Mouse (Mus musculus): ENCODE results near the gene Clic1. TPM values are rescaled to one million over a fixed set of nuclear protein-coding genes. Genes with fewer than 3 reads are reported as not detected.
A peak's percentile ranks its signal among the peaks of the same experiment; 100 is the strongest.

Clic1 gene
- polyA plus RNA-seq, 1 experiment, result 191 TPM

DNA sequence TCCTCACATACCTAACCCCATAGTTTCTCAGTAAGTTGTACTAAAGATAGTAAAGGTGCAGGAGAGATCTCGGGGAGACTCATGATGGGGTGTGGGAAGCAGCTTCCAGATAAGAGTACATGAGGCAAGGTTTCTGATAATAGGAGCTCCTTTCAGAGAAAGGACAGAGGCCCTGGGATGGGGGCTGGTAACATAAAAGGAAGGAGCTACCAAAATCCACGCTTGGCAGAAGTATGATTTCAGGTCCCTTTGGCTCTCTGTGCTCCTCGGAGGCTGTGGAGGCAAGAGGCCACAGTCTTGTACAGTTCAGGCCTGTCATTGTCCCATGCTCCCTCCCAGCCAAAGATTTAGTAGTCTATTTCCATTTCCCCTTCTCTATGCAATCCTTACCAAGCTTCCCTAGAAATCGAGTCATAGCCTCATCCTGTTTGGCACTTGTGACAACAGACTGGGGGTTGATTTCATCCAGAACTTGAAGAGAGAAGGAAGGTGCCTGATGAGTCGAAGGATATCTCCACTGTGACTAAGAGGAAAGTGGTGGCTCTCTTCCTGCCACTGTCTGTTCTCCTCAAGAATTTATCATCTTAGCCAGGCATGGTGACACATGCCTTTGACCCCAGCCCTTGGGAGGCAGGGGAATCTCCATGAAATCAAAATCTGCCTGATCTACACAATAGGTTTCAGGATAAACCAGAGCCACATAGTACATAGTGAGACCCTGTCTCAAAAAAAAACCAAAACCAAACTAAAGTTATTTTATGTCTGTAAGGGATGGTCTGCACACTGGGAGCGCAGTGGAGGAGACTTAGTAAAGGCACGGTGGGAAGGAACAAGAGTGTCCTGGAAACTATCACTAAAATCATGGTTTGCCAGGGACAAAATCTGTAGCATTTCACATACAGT, 4.6 kb upstream of the Clic1 start:
- no peak for DNase-seq (ENCODE audit: low spot score)

DNA sequence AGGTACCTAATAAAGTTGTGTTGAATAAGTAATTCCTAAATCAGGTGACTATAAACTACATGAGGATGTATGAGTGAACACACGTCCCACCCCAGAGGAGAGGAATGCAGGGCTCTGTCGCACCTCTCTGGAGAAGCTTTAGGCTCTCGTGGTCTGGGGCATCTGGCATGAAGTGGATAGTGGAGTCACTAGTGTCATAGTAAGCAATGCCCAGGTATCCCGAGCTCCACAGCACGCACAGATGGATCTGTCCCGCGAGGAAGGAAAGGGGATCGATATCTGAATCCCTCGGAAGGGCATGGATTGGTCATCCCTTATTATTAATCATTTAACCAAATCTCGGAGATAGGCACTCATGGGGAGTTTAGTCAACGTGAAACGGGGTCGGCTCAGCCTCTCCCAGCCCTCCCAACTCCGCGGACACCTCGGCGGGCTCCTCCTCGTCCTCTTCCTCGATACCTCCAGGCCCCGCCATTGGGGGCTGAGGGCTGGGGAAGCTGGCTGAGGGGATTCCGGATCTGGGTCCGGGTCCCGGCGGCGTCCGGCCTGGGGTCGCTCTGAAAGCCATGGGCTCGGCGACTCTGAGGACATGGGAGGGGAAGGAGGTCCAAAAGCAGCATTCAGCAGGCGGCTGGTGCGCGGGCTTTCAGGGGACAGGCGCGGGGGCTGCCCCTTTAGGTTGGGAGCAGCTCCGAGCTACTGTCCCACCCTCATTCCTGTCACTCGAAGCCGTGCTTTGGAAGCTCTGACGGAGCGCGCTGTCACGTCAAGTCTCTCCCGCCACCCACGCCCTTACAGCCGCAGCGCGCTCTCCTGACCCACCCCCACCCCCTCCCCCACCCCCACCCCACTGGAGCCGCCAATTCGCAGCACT, 3.7 kb upstream of the Clic1 start:
- no peak for DNase-seq (ENCODE audit: low spot score)

DNA sequence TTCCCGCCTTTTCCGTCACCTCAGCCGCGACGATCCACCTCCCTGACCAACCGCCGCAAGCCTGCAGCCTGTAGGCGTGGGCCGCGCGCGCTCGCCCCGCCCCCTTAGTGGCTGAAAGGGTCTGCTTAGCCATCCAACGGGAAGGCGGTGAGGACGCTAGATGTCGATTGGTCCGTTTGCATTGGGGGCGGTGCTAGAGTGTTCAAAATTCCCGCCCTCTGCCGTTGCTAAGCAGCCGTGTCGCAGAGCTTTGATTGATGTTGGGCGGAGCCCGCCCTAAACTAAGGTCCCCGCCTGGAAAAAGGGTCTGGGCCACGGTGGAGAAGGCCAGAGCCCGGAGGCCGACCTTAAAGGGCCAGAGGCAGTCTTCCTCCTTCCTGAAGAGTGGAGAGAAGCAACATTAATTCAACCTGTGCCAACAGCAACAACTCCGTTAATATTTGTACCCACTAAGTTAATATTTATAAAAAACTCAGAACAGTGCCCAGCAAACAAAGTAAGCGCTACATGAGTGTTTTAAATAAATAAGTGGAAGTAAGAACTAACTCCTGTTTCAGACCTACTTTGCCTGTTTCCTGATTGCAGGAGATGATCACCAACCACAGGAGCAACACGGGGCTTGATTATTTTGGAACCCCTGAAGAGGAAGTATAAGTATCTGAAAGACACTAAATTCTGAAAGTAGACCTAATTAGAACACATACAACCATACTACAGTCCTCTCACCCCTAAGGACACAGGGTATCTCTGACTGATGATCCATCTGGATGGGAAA, 2.9 kb upstream of the Clic1 start, which contains the start of gene Msh5:
Gene Msh5, minus strand, starts transcription at position 65 of the 775 bp plus-strand sequence.
- peak; percentile 79 for DNase-seq (ENCODE audit: low spot score)

DNA sequence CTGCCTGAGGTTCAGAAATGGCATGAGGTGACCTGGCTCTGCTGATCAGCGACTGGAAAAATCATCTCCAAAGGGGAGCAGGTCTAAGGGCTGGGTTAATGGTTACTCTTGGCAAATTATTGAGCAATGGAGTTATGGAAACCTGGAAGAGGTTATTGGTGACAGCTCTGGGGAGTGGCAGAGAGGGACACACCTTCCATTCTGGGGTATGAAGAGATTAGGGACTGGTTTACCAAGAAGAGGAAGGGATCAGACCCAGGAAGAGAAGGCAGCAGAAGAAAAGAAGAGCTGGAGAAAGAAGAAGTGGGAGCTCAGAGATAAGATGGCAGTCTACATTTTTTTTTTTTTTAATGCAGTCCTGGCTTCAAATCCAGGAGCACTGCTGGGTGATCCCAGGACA, 2.1 kb upstream of the Clic1 start:
- DNase-seq (ENCODE audit: low spot score), result no peak

DNA sequence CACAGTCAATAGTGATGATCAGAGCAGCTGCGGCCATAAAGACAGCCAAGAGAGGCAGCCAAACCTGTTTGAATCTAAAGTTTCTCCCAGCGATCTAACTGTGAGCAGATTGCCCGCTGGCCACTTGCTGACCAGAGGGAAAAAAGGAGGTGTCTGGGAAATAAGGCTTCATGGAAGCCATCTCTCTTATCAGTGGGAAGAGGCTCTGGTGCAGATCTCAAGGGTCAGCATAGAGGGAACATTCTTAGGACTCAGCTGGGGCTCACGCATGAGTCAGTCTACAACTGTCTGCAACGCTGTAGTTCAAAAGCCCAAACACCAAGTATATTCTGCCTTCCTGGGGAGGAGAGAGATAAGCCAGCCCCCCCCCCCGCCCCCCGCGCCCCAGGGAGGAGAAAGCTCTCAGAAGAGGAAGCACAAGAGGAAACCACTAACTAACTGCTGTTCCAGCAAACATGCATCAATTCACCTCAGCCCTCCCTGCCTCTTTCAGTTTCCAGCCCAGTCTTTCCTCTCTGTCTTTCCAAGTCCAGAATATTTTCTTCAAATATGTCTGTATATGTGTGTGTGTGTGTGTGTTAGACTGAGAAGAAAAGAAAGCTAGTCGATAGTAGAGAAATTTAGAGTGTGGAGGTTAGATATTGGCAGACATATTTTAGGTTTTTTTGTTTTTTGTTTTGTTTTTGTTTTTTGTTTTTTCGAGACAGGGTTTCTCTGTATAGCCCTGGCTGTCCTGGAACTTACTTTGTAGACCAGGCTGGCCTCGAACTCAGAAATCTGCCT, 1.4 kb upstream of the Clic1 start:
- DNase-seq (ENCODE audit: low spot score), result no peak

DNA sequence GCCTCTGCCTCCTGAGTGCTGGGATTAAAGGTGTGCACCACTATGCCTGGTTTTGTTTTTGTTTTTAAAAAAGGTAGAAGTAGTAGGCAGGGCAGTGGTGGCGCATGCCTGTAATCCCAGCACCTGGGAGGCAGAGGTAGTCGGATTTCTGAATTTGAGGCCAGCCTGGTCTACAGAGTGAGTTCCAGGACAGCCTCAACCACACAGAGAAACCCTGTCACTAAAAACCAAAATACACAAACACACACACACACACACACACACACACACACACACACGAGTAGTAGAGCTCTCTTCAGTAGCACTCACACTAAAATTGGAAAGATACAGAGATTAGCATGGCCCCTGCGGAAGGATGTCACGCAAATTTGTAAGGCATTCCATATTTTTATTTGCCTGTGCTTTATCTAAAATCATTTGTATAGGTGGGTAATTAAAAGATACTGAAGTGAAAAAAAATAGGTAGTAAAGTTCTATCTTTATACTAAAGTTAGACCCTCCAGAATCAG, 780 bp upstream of the Clic1 start:
- DNase-seq (ENCODE audit: low spot score), result no peak

DNA sequence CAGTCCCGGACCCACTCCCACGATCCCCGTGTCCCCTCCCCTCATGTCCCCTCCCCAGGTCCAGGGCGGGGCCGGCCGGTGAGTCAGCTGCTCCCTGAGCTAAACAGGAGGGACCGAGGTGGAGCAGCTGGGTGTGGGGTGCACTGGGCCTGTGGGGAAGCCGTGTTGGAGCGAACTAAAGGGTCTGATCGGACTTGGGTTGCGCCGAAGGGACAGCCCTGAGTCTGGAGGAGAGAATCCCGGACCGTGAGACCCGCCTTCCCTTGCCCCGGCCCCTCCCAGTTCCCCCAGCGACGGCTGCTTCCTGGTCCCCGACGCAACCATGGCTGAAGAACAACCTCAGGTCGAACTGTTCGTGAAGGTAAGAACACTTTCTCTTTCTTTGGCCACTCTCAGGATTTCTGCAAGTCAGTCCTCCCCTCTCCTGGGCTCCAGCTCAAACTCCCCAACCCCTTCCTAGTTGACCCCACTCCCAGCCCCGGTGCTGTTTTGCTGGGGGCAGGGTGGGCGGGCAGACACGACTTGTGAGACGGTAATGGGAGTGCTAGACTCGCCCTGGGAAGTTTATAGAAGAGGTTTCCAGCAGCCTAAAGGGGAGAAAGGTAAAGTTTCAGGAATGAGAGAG, 472 bp downstream of the Clic1 start:
- DNase-seq (ENCODE audit: low spot score), result peak; percentile 63

DNA sequence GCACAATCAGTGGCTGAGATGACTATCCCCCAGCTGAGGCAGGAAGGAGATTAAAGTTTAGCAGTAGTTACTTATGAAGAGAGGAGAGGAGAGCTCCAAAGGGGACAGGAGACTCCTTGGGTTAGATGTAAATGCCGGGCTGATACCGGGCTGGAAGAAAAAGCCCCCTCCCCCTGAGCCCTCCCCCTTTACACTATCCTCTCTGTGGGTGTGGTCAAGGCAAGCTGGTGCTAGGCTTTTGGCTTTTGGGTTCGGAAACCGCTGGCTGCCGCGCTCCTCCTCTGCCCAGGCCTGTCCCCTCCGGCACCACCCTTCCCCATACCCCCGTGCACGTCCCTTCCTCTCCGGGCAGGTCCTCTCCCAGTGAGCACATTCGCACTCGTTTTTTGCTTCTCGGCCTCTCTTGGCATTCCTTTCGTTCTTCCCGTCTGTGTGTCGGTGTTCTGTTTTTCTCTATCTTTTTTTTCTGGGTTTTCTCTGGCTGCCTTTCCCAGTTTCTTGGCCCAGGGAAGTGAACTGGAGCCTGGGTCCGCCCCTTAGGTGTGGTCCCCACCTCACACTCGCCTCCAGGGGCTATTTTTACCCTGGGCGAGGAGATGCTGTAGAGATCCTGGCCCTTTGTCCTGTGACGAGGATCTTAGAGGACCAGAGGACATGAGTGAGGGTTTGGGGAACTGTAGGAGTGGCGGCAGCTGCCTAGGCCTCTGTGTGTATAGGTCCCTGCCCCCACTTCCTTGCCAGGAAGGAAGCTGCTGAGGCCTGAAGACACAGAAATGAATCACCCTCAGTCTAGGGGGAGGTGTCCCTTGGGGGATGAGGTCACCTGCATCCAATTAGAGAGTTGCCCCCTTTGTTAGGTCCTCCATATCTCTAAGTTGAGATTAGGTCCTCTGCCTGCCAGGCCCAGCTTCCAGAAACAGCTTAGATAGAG, 1.7 kb downstream of the Clic1 start:
- no peak for DNase-seq (ENCODE audit: low spot score)

DNA sequence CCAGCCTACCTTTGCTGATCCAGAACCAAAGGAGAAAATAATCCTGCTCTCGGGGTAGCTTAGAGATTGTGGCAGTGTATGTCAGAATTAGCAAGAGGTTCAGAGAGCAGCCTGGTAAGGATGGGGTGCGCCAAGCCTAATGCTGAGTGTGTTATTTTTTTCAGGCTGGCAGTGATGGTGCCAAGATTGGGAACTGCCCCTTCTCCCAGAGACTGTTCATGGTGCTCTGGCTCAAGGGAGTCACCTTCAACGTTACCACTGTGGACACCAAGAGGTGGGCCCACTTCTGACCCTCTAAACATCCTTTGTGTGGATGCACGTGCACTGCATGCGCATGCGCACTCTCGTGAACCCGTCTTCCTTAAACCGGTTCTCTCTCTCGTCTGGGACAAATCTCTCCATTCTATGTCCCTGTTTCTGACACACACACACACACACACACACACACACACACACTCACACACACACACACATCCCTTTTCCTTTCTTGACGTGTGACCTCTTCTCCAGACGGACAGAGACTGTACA, 2.6 kb downstream of the Clic1 start:
- no peak for DNase-seq (ENCODE audit: low spot score)

DNA sequence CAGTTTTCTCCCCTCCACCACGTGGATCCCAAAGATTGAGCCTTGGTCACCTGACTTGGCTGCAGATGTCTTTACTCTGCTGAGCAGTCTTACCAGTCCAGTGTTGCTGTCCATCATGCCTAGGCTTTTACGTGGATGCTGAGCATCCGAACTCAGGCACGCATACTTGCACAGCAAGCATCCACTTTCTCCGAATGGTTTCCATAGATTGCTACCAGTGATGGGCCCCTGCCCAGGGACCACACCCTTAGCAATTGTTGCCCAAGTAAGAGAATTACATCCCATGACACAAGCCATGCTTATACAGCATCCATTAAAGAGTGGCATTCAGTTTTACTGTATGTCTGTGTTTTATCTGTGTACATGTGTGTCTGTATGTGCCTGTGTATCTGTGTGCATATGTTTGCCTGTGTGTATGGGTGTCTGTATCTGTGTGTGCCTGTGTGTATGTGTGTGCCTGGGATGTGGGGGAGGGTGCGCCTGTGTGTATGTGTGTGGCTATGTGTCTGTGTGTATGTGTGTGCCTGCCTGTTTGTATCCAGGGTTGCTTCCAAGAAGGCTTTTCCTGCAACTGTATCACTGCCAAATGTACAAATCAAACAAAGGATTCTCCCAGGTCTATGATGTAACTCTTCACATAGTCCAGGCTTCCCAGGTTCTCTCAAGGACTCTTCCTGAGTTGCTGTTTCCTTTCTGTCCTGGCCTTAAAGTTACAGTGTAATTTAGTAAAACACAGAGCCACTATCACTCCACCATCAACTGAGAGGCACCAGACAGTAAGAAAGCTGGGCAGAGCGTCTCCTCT, 6.1 kb downstream of the Clic1 start:
- no peak for DNase-seq (ENCODE audit: low spot score)

DNA sequence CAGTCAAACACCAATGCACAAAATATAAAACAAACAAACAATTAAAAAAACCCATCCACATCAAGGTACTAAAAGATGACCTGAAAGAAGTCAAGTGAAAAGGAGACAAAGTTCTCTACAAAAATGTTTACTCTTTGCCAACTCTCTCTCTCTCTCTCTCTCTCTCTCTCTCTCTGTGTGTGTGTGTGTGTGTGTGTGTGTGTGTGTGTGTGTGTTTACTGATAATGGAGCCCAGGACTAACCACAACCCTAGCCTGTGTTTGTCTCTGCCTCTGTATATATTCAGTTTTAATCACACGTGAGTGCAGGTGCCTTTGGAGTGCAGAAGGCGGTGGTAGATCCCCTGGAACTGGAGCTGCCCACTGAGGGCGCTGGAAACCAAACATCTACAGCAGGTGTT, 7.3 kb downstream of the Clic1 start:
- no peak for DNase-seq (ENCODE audit: low spot score)

DNA sequence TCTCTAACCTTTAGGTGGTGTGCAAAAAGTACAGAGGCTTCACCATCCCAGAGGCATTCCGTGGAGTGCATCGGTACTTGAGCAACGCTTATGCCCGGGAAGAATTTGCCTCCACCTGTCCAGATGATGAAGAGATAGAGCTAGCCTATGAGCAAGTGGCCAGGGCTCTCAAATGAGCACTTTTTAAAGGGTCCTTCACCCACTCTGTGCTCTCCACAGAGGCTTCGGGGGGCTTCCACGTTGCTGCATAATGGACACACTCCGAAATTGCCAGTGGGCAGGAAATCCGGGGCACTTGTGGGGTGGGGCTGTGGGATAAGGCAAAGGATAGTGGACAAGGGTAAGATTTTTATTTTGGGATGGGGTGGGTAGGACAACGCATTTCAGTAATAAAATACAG, 8.6 kb downstream of the Clic1 start:
- DNase-seq (ENCODE audit: low spot score), result no peak

DNA sequence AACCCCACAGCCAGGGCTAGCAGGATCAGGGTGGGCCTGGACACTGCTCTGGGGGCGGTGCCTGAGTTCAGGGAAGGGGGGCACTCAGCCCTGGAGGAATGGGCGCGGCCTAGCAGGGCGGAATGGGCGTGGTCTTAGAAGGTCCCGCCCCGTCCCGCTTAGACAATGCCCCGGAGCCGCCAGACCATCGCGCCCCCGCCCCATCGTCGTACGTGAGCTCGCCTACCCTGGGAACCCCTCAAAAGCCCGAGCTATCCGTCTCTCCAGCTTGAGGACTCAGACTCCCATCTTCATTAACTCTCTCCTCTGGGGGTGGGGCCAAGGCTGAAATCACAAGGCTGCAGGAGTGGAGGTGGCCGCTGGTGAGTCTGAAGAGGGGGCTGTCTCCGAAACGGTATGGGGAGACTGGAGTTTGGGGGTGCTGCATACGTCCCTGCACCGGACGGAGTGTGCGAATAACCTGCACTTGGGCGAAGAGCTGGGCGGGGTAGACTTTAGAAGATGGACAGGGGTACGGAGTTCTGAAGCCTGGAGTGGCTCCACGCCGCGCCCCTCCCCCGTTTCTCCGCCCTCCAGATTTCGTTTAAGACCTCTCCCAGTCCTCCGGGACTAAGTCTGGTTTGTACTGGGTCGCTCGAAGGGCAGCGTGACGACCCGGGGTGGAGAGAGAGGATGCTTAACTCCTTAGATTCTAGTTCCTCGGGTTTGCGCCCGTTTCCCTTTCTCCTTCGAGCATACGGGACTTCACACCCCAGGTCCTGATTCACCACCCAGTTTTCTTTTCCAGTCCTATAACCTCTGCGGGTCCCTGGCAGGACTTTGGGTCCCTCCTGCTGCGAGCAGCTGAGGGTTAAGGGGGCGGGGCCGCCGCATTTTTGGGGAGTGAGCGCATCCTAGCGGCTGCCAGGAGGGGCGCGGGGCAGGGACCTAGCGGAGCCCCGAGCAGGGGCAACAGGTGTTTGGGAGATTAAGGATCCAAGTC, 9.4 kb downstream of the Clic1 start, which contains the start of gene Ddah2:
Gene Ddah2, plus strand, starts transcription at position 125 of the 982 bp plus-strand sequence.
- DNase-seq (ENCODE audit: low spot score), result peak; percentile 67

DNA sequence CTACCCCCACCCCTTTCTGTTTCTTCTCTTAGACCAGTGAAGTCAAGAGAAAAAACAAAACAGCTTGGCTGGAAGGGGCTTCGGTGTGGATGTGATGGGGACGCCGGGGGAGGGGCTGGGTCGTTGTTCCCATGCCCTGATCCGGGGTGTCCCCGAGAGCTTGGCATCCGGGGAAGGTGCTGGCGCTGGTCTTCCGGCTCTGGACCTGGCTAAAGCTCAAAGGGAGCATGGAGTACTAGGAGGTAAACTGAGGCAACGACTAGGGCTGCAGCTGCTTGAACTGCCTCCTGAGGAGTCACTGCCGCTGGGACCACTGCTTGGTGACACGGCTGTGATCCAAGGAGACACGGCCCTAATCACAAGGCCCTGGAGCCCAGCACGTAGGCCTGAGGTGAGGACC, 10.3 kb downstream of the Clic1 start:
- no peak for DNase-seq (ENCODE audit: low spot score)

DNA sequence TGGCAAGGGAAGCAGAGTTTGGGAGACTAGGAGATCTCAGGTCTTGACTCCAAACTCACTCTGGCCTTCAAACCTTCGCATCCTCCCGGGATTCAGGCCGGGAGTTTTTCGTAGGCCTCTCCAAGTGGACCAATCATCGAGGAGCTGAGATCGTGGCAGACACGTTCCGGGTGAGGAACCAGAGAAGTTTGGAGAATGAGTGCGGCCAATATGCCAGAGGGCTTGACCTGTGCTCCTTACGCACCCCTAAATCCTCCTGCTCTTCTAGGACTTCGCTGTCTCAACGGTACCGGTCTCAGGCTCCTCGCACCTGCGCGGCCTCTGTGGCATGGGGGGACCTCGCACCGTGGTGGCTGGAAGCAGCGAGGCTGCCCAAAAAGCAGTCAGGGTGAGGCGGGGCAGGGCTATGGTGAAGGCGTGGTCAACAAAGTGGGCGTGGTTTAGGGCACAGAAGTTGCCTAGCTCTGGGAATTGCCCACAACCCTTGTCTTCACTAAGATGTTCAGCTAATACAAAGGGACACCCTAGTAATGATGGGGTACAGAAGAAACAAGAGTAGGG, 11.1 kb downstream of the Clic1 start:
- no peak for DNase-seq (ENCODE audit: low spot score)

DNA sequence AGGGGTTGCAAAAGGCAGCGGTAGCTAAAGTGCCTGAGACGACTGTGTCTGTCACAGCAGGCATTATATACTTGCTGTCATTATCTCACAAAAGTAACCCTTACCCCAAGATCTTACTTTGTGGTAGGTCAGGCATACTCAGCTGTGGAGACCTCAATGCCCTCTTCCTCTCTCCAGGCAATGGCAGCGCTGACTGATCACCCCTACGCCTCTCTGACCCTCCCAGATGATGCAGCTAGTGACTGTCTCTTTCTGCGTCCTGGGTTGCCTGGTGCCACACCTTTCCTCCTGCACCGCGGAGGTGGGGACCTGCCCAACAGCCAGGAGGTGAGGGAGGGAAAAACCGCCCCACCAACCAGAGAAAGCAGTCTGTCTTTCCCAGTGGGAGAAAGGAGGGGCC, 11.5 kb downstream of the Clic1 start:
- DNase-seq (ENCODE audit: low spot score), result no peak

DNA sequence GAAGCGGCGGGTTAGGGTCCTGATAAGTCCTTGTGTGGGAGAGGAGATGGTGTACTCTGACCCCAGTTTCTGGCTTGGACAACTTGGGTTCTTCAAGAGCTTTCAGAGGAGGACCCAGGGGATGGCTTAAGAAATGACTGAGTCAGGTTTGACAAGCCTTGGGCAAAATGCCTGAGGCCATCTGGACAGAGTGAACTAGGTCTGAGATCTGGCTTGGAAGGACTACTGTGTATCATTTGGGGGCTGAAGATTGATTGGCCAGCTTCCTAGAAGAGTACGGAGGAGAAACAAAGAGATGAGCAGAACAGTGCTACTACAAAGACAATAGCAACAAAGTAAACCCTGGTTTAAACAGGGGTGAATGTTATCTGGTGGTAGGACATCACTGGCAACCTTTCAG, 13.7 kb downstream of the Clic1 start:
- DNase-seq (ENCODE audit: low spot score), result no peak
